Mouse (Mus musculus): Measurements from ENCODE around the gene Ltv1. TPM values are rescaled to one million over a fixed set of nuclear protein-coding genes. Genes with fewer than 3 reads are reported as not detected.

The Ltv1 gene
- total RNA-seq, 2 experiments from 2014 or later, result 26.3 to 28.8 TPM

Other genes starting within 250 kb of the Ltv1 start
- under 1 TPM; 0.59 to 0.79 TPM for gene Stx11, start 228.9 kb downstream of the Ltv1 start, total RNA-seq (2021)
- gene Sf3b5, start 187.8 kb downstream of the Ltv1 start, total RNA-seq (2021), result 1 to 10 TPM; 4.8 TPM
- gene Plagl1, start 132.7 kb downstream of the Ltv1 start, total RNA-seq (2021), result 100 to 1,000 TPM; 121 to 155 TPM
- not detected for gene Zc2hc1b, start 15.1 kb downstream of the Ltv1 start, total RNA-seq (2021)